Mouse (Mus musculus) kidney, adult 11 months (tissue): Measurements from ENCODE around the gene Krt33b.

ENCODE experiments used
- DNase-seq: peaks from one replicate; pipeline ENCODE4 v3.0.0; 2022

Krt33b gene

DNA sequence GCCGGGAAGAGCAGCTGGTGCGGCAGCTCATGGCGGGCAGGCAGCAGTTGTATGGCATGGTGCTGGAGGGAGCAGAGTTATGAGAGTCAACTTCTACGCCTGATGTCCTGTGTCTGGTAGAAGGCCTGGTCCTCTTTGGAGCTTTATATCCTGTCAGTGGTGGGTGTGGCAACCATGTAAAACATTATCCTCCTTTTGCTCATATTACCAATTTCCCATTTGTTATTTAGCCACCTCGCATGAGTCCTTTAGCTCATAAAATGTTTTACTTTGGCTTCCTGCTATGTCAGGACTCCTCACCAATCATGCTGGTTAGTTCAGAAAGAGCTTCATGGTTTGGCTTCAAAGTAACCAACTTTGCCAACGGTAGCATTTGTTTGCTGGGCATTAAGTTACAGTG is at the start of gene Krt33b:
Gene Krt33b (minus strand): TSS at position 101 of the 400 bp plus-strand sequence.
- DNase-seq: no peak

DNA sequence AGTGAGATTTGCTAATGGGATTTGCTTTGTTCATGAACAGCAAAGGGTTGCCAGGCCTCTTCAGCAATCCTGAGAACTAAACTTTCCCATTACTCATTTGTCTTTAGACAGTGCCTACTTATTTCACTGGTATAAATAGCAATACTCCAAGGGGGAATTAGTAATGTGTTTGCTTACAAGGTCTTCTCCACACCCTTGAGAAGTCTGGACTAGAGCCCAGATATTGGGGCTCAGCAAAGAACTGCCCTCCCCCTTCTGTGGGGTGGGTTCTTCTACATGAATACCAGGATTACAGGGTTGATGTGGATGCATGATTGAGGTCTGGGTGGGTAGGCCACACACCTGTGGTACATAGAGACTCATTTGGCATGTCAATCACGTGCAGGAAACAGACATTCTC is 44.2 kb upstream of the Krt33b start:
- DNase-seq: no peak

DNA sequence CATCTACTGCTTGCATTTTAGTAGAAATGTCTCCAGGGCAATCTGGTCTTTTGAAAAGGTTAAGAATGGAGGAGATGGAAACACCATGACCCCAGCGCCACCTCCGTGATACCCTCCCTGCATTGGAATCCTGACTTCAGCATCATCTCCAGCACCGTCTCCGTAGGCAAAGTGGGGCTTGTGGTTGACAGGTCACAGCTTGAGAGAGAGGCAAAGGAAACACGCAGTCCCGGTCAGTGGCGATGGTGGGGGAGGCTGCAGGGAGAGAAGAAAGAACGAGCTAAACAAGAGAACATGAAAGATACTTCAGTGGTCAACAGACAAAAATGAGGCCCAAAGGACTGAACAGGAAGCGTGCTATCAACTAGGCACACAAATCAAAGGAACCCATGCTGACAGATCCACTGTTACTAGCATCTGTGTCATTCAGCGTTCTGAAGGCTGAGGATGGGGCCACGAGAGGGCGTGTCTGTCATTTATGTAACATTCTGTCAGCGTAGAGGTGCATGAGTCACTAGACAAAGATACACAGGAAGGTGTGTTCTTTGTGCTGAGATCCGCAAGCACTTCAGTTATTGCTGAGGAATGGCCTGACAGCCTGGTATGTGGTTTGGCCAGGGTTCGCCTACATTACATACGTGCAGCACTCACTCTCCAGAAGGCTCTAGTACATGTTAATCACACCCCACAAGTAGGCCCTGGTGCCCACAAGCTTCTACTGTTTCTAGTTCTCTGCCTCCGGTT is 37.8 kb upstream of the Krt33b start:
- DNase-seq: no peak

DNA sequence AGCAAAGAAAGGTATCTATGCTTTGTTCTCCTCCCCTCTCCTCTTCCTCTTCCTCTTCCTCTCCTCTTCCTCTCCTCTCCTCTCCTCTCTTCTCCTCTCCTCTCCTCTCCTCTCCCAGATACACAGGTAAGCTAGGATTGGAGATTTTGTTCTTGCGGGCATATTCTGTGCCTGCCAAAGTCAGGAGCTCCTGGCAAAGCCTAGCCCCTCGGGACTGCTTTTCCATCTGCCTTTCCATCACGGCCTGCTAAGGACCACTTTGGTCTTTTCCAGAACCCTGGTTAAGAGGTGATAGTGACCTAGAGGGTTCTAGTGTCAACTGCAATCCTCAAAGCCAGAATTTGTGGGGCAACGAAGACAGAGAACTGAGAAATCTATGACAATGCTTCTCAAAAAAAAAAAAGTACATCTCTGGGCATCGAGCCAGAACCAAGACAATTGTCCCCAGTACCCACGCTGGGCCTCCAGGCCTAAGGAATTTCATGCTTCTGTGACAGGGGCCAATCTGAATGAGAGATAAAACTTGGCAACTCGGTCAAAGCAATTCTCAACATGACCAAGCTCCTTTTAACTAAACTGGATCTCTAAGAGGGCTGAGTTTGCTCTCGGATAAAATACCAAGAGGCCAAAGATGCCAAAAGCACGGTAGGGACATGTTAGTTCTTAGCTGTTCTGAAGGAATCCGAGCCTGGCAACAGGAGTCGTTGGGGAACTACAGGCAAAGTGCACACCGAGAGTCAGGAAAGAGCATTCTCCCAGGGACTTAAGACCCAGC is 36.8 kb upstream of the Krt33b start:
- no peak for DNase-seq

GRCm38 (mm10) chr11:100058875-100059274 is 29.2 kb upstream of the Krt33b start:
- no peak for DNase-seq

DNA sequence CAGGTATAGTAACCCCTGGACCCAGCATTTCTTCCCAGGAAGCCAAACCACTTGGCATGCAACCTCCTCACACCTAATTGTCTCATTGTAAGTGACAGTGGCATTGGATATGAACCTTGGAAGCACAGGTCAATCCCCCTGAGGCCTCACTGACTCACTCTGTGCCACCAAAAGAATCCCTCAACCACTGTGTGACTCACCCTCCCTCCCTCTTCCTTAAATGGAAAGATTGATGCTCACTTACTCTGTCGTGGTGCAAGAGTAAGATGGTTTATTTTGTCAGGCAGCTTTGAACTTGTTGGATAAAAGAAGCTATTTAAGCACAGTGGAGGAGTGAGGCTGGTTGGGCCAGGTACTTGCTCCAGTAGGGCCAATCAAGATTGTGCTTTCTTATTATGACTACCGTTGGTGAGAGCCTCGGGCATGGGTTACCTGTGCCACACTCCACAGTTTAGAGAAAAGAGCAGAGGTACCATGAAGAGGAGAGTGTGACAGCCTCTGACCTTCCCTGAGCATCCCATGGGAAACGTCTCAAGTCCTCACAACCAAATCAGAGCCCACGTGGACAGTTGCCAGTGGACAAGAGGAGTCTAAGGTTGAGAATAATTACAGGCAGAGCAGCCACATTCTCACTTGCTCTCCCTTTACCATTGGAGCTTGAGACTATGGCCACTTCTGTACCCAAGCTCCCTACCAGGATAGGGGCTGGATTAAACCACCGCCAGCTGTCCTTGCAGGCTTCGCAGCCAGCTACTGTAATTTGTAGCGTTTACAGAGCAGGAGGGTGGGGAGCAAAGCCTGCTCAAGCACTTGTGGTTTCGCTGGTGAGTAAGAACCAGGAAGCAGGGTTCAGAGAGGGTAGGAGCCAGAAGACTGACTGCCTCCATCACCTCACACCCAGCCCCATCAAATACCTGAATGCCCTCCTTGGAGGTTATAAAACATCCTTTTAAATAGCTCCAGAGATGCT is 26.3 kb upstream of the Krt33b start:
- DNase-seq: no peak

GRCm38 (mm10) chr11:100050451-100050850 is 20.8 kb upstream of the Krt33b start, which contains the start of gene Krt31:
Krt31 (minus strand) TSS chr11:100050551.
- no peak for DNase-seq

DNA sequence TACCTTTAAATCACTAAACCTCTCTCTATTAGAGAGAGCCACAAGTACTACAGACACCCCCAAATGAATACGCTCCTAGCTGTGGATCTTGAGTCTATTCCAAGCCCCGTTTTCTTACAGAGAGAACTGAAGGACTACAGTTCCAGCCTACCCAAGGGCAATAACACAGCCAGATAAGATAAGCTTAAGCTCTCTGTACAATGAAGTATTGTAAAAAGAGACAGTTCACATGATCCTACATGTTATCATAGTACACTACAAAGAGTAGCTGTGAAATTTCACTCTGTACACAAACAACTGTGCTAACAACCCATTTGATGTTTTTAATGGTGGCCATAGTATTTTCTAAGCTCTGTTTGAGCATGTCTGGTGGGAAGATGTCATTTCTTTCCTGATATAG is 17.5 kb upstream of the Krt33b start:
- DNase-seq: no peak

- DNase-seq: no peak
Measured at GRCm38 (mm10) chr11:100046303-100046866, 16.7 kb upstream of the Krt33b start.

DNA sequence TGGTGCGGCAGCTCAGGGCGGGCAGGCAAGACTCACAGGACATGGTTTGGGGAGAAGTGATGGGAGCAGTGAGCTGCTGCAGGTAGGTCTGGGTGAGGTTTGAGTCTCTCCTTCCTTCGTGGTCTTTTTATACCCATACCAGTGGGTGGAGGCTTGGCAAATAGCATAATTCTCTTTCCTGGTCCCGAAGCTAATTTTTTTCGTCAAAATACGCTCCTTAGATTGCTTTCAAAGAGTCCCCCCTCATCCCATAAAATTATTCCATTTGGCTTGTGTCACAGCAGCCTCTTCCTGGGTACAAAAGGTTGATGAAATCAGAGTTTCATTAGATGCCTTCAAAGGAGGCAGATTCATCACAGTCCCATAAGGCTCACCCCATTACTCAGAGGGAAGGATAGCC is 11.8 kb upstream of the Krt33b start, which contains the start of gene Krt34:
Gene Krt34 (minus strand): TSS at position 101 of the 400 bp plus-strand sequence.
- no peak for DNase-seq

DNA sequence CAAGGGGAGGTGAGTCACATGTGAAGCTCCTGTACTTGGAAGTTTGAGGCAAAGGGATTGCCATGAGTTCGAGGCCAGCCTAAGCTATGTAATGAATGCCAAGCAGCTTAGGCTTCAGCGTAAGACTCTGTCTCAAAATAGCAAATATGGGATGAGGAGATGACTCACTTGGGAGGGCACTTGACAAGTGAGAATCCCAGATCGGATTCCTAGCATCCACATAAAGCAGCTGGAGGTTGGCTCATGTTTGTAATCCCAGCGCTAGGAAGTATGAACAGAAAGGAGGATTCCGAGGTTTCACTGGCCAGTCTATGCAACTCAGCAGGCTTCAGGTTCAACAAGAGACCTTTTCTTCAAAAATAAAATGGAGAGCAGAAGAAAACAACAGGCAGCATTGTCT is 8.2 kb downstream of the Krt33b start:
- DNase-seq: no peak

DNA sequence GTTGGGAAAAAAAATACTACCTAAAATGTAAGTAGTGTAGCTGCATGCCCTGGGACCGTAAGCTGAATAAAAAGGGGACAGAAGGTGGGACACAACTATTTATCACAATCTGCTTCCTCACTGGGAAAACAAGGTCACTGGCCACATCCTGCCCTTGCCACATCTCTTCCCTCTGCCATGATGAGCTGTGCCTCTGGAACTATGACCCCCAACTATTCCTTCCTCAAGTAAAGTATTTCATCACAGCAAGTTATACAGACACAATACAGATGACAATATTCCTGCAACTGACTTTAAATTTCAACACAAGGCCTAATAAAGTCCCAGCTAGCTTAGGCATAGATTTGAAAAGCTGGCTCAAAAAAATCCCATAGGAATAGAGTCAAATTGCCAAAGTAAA is 10.2 kb downstream of the Krt33b start:
- DNase-seq: no peak

GRCm38 (mm10) chr11:100016112-100016511 is 13.6 kb downstream of the Krt33b start, which contains the start of gene Krt33a:
Krt33a (minus strand) TSS chr11:100016212.
- DNase-seq: no peak

GRCm38 (mm10) chr11:100013691-100014171 is 15.9 kb downstream of the Krt33b start:
- DNase-seq: no peak

DNA sequence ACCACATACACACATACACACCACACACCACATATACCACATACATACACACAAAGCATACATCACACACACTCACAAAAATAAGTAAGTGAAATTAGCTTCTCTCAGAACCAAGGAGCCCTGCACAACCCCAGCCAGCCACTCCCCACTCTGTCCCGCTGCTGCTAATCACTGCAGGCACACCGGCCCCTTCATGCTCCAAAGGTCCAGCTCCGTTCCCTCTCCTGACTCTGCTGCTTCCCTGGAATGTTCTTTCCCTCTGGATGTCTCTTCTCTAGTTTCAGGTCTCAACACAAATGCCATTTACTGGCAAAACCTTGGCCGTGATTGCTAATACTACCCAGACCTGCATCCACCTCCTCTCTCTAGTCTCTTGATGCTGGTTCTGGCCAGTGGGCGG is 19.0 kb downstream of the Krt33b start:
- DNase-seq: no peak

GRCm38 (mm10) chr11:100008336-100008735 is 21.3 kb downstream of the Krt33b start:
- no peak for DNase-seq

GRCm38 (mm10) chr11:100006624-100007023 is 23.0 kb downstream of the Krt33b start:
- no peak for DNase-seq

DNA sequence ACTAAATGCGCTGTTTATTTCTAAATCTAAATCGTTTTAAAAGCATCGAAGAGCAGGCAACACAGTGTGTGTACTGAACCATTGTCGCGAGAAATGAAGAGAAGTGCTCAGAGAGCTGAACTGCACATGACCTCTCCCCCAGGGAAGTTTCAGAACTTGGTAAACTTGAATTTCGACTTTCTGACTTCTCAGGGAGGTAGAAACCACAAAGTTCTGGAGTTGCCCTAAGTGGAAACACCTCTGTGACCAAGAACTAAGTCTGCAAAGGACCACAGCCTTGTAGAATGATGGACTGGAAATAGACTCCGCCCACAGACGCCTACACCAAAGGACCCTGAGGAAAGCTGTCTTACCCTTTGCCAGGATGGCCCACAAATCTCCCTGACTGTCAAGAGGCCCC is 23.8 kb downstream of the Krt33b start:
- no peak for DNase-seq

GRCm38 (mm10) chr11:100004846-100005245 is 24.8 kb downstream of the Krt33b start:
- DNase-seq: peak; percentile 12

DNA sequence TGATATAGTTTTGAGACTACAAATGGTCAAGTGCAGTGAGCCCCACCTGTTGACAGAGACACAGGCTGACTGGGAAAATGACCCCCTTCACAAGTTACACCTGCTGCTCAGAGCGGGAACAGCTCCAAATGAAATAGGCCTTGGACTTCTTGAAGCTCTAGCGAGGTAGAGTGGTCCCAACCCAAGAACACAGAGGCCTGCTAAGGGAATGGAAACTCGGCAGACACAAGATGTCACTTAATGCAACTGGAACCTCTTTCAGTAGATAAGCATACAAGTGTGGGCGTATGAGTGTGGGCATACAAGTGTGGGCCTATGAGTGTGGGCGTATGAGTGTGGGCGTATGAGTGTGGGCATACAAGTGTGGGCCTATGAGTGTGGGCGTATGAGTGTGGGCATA is 30.6 kb downstream of the Krt33b start:
- no peak for DNase-seq

- DNase-seq: no peak
Measured at GRCm38 (mm10) chr11:99994384-99994661, 35.3 kb downstream of the Krt33b start.

GRCm38 (mm10) chr11:99993620-99994383 is 35.9 kb downstream of the Krt33b start, which contains the start of gene Krtap17-1:
Krtap17-1 (minus strand) TSS chr11:99993994.
- DNase-seq: no peak
